Mouse (Mus musculus) left cerebral cortex, adult 8-10 months (tissue): ENCODE data around the gene Fmn2. TPM values are rescaled to one million over a fixed set of nuclear protein-coding genes. Genes with fewer than 3 reads are reported as not detected.

Experiments used
- DNase-seq, 2 experiments: peaks; one replicate each; pipeline ENCODE4 v3.0.0; 2022; ENCODE audit warnings: low spot score in 2 of 2
- total RNA-seq, 4 experiments: library from RNA; stranded (reverse); gene quantifications; 2 replicates each; pipeline ENCODE4 v1.2.4; 2022

Gene Fmn2
- 100 to 1,000 TPM in 1 of 4 experiments, 10 to 100 TPM in 3; 68.5 to 101 (median 83.6) TPM for total RNA-seq

DNA sequence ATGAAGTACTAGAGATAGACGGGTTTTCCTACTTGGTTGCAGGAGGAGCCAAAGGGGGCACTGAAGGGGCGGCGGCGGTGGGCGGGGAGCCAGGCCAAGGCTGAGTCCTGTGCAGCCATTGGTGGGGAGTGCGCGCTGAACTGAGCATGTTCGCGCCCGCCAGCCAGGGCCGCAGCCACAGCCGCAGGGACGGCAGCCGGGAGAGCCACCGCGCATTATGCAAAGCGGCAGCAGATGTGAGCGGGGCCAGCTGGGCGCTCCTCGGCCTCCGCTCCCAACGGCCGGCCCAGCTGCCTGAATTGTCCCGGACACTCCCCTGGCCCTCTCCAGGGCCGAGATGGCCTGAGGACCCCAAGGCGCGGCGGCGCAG is at the start of gene Fmn2:
Gene Fmn2, plus strand, starts transcription at position 165 of the 370 bp plus-strand sequence.
- DNase-seq, result peak; percentile 77 to 85

DNA sequence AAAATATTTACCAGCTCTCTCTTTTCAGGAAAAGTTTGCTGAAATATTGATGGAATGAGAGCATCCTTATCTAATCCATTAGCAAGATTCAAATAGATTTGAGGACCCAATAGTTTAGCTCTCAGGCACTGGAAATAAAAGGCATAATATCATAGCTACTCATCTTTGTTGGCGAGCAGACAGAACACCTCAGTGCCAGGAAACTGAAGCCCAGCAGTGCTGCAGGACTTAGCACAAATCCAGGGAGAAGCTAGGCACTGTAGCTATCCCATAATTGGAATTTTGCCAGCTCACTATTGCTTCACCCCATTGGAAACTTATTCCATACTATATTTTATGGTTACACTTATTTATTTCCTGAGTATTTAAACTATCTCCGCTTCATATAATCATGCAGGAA is 46.5 kb upstream of the Fmn2 start:
- DNase-seq, result no peak

GRCm38 (mm10) chr1:174465385-174465784 is 36.2 kb upstream of the Fmn2 start:
- no peak for DNase-seq

- DNase-seq, result no peak
Measured at GRCm38 (mm10) chr1:174466240-174466639, 35.4 kb upstream of the Fmn2 start.

- DNase-seq, result peak in 1 of 2 experiments; percentile 21
Measured at GRCm38 (mm10) chr1:174469736-174470135, 31.9 kb upstream of the Fmn2 start.

DNA sequence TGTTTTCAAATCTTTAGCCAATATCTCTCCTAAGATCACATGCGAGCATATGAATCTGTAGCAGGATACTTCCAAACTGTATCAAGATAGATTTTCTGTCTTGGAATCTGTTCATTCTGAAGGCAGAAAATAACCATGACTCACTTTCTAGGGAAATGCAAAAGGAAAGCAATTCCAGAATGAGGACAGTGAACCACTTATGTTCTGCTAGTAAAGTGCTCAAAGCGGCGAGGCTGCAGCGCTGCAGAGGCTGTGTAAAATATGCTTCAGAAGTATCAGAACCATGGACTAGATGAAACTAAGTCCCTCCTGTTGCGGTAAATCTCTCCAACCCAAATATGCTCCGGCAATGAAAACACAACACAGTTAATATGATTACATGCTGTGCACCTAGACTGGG is 19.1 kb upstream of the Fmn2 start:
- DNase-seq, result peak in 1 of 2 experiments; percentile 19

- DNase-seq, result no peak
Measured at GRCm38 (mm10) chr1:174500064-174500463, 1.6 kb upstream of the Fmn2 start.

GRCm38 (mm10) chr1:174501011-174501410 is 614 bp upstream of the Fmn2 start:
- DNase-seq, result no peak

DNA sequence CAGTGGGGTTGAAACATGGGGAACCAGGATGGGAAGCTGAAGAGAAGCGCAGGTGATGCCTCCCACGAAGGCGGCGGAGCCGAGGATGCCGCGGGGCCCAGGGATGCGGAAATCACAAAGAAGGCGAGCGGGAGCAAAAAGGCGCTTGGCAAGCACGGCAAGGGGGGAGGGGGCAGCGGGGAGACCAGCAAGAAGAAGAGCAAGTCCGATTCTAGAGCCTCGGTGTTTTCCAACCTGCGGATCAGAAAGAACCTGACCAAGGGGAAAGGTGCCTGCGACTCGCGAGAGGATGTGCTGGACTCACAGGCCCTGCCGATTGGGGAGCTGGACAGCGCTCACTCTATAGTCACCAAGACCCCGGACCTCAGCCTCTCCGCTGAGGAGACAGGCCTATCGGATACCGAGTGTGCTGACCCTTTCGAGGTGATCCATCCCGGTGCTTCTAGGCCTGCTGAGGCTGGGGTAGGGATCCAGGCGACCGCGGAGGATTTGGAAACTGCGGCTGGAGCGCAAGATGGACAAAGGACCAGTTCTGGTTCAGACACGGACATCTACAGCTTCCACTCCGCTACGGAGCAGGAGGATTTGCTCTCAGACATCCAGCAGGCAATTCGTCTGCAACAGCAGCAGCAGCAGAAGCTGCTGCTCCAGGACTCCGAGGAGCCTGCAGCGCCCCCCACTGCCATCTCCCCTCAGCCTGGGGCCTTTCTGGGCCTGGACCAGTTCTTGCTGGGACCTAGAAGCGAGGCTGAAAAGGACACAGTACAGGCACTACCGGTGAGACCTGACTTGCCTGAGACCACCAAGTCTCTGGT is 613 bp downstream of the Fmn2 start:
- DNase-seq, result peak; percentile 60 to 67

- DNase-seq, result peak; percentile 39 to 74
Measured at GRCm38 (mm10) chr1:174502846-174503745, 1.5 kb downstream of the Fmn2 start.

GRCm38 (mm10) chr1:174508571-174509110 is 7.0 kb downstream of the Fmn2 start:
- no peak for DNase-seq

DNA sequence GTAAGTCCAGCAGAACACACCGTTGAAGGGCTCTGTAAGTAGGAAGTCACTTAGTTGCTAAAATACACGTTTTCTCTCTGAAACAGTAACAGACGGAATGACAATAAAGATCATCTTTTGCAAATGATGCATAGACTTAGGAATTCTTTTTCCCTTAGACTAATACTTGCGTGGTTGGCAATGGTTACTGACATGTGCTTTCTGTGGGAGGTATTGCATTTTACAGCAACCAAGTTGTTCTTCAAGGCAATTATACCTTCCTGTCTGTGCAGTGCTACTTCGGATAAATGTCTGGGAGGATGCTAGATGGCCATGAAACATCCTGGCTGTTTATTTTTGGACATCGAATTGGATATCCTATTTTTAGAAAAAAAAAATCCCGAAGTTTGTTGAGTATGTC is 11.8 kb downstream of the Fmn2 start:
- no peak for DNase-seq

- peak in 1 of 2 experiments; percentile 73 for DNase-seq
Measured at GRCm38 (mm10) chr1:174521976-174522770, 20.5 kb downstream of the Fmn2 start.

GRCm38 (mm10) chr1:174522809-174523511 is 21.3 kb downstream of the Fmn2 start:
- DNase-seq, result no peak

GRCm38 (mm10) chr1:174523512-174523828 is 21.8 kb downstream of the Fmn2 start:
- no peak for DNase-seq

DNA sequence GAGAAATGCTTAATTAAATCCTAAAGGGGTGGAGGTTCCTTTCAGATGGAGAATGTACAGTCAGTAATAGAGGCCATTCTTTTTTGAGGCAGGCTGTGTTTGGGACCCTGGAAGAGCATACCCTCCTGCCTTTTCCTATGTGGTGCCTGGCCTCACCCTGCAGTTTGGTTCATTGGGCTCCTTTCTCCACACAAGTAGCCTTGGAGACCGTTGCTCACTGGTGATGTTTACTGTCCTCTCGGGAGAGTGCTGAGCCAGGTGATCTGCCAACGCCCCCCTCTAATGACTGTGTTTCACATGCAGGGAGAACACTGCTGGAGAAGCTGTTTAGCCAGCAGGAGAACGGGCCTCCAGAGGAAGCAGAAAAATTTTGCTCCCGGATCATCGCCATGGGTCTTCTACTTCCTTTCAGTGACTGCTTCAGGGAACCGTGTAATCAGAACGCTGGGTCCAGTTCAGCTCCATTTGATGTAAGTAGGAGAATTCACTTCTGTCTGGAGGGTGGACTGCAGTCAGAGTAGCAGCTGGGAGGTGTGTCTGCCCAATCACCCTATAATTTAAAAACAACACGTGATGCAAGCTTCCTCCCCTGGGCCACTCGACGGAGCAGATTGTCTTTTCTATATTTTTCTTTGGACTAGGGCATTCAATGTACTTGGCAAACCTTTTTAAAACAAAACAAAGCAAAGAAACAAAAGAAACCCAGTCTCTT is 35.3 kb downstream of the Fmn2 start:
- no peak for DNase-seq

GRCm38 (mm10) chr1:174537491-174537890 is 35.9 kb downstream of the Fmn2 start:
- DNase-seq, result no peak

DNA sequence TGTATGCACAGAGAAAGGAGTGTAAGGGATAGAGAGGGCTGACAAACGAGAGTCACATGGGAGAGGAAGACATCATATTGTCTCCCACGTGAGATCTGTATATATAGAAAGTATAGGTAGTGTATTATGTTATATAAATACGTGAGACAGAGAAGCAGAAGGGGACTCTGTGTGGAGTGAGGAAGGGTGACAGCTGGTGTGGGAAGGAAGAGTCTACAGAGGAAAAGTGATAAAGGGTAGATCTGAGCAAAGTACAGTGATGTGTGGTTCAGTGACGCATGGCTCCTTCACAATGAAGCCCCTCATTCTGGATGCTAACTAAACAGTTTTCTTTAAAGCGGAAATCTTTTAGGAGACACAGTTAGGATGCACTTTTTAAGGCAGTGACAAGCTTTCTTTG is 46.7 kb downstream of the Fmn2 start:
- DNase-seq, result peak in 1 of 2 experiments; percentile 24

DNA sequence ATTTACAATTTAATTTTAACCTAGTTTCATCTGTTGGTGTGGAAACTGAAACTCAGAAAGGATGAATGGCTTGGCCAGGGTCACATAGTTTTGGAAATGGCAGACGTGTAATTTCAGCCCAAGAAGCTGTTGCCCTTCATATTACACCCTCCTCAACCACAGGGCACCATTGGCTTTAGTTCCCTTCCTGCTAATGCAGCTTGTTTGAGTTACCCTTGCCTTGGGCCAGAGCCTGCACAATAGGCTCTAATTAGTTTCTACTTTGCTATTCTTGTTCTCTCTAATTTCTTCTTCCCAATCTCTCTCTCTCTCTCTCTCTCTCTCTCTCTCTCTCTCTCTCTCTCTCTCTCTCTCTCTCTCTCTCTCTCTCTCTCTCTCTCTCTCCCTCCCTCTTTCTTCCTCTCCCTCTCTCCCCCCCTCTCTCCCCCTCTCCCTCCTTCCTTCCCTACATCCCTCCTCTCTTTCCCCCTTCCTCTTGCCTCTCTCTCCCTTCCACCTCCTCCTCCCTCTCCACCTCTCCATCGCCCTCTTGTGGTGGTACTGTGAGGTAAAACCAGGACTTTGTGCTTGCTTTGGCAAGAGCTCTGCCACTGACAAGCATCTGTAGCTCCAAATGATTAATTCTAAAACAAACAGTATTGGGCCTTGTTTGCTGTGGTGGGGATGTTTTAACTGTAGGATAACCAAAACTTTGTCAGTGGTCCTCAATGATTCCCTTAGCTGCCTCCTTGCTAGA is 51.8 kb downstream of the Fmn2 start:
- peak in 1 of 2 experiments; percentile 30 for DNase-seq
